9 mouse cellular contexts compared by ENCODE assay signal in the genomic region with DNA sequence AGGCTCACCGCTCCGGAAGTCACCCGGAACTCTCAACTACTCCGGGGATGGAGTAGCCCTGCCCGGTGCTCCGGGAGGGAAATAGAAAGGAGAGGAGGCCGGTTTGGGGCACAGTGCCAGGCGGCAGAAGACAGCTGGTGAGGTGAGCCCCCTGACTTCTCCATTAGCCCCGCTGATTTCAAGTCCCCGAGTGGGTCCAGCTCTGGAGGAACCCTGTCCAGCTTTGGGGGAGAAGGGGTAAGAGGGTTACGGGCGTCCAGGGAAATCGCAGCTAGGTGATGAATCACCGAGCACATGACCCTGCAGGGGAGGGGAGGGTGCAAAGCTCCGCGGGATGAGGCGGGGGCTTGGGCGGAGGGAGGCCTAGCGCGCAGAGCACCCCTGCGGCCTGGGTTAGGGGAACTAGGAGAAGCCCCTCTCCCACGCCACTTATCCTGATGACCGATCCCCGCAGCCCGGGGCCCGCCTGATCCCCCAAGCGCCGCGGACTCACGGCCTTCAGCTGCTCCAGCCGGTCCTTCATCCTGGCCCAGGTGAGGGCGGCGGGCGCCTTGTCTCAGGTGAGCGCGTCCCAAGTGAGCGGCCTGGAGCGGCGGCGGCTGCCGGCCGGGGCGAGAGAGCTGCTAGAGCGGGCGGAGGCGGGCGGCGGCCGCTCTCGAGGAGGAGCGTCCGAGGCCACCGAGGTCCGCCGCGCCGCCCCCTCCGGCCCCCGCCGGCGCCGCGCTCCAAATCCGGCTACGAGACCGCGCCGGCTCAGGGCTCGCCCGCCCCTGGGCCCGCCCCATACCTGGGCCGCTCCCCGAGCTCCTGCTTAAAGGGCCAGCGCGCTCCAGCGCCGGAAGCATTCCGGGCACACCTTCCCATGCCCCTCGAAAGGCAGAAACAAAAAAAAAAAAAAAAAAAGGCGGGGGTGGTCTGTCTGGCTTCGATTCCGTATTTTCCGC. TPM values are rescaled to one million over a fixed set of nuclear protein-coding genes. Genes with fewer than 3 reads are reported as not detected.
A peak's percentile ranks its signal among the peaks of the same experiment; 100 is the strongest.
DNase-seq lines count a peak whose midpoint lies in the region; ATAC-seq and TF ChIP-seq lines count a peak whose summit lies in the region.
"Had no signal": no experiment of that assay in that cellular context is flagged by ENCODE, and none has a peak within 500 bp of the region (broad histone marks: within the 10 kb centered on the region; RNA-seq: fewer than 3 reads in every experiment).

No protein-coding gene starts in this region.

- peak overlapping the region; percentile 57 for H3K4me2 ChIP-seq in hindbrain, embryonic 16.5 days (ENCODE audit: low read length)

- H3K4me3 ChIP-seq in hindbrain, embryonic 16.5 days (ENCODE audit: low read length), result peak overlapping the region; percentile 88
- H3K4me3 ChIP-seq in left cerebral cortex, adult 2 months, result peak overlapping the region; percentile 87

- peak overlapping the region; percentile 66; the same call in 1 of the 2 replicates for H3K27ac ChIP-seq in hindbrain, embryonic 16.5 days (ENCODE audit: low read depth, low read length)
- H3K27ac ChIP-seq in left cerebral cortex, adult 2 months, result peak overlapping the region; percentile 89

- WGBS in hindbrain, embryonic 16.5 days, result under 1% methylated on average over 69 of the region's 83 CpGs

- peak; percentile 85 for DNase-seq in adrenal gland, adult 2 months
- DNase-seq in cerebellum, postnatal 36 days, result peak; percentile 70 to 81
- DNase-seq in gastrocnemius, postnatal 10 days, result peak; percentile 45
- DNase-seq in left cerebral cortex, adult 2 months (ENCODE audit: extremely low spot score in 1 of 2, low spot score in 2 of 2), result peak; percentile 55 to 70
- DNase-seq in lung, postnatal 4 days, result peak; percentile 73 to 85
- DNase-seq in retina, postnatal 1 day, result peak; percentile 60

- no peaks in the 10 kb centered on the region for H3K27me3 ChIP-seq in hindbrain, embryonic 16.5 days (replicated peaks; ENCODE audit: control insufficient read depth, insufficient read depth, low read length)

- no peak for TF ChIP-seq CTCF in left cerebral cortex, adult 2 months (IDR thresholded peaks at IDR 0.05)

- peak overlapping the region; percentile 91 for H3K9ac ChIP-seq in hindbrain, embryonic 16.5 days (ENCODE audit: low read depth, low read length)

- no peaks in the 10 kb centered on the region for H3K36me3 ChIP-seq in hindbrain, embryonic 16.5 days (ENCODE audit: control insufficient read depth, insufficient read depth, low read length)

- no peaks in the 10 kb centered on the region for H3K9me3 ChIP-seq in hindbrain, embryonic 16.5 days (ENCODE audit: control insufficient read depth, low read length)

- peak; percentile 89 for ATAC-seq in hindbrain, embryonic 16.5 days
- ATAC-seq in inflammation-experienced regulatory T-cells, adult 6 months, result no peak

- intact Hi-C loops in left cerebral cortex, adult 2 months (cut with DNase I), result loop anchor here (1.0 to 5.0 kb wide), 3 partner anchors 42 to 194 kb away; partner anchors contain the start of gene Patl1

- peaks cover 11% of the 10 kb centered on the region for H3K4me1 ChIP-seq in hindbrain, embryonic 16.5 days (ENCODE audit: control insufficient read depth, insufficient read depth, low read depth, low read length)

RNA-seq across cellular contexts. Expression of gene Stx3, which starts 0.7 kb away (rescaled TPM):
- total RNA-seq in adrenal gland, adult 2 months (2021), result 1 to 10 TPM; 8.3 to 9.6 TPM
- polyA plus RNA-seq in adrenal gland, adult 2 months (2012; rRNA removed), result 9.1 and 9.5 TPM in 2 replicates
- 1 to 10 TPM; 2.0 to 2.4 TPM for total RNA-seq in gastrocnemius, postnatal 10 days (2021)
- polyA plus RNA-seq in hindbrain, embryonic 16.5 days (2015; fragmentation: Nextera tagmentation; extraction: Ambion mirVana), result 20.1 and 21.1 TPM in 2 replicates
- total RNA-seq in left cerebral cortex, adult 2 months (2021), result 10 to 100 TPM; 30.9 to 31.4 TPM
- 1 to 10 TPM; 2.1 to 3.3 (median 3.2) TPM for polyA plus RNA-seq in inflammation-experienced regulatory T-cells, adult 6 months (2017; shearing (Covaris generic))

RNA-seq across cellular contexts. Expression of gene Olfr1417, which starts 20.5 kb away (rescaled TPM):
- total RNA-seq in adrenal gland, adult 2 months (2021), result not detected
- not detected in 2 replicates for polyA plus RNA-seq in adrenal gland, adult 2 months (2012; rRNA removed)
- not detected for total RNA-seq in gastrocnemius, postnatal 10 days (2021)
- polyA plus RNA-seq in hindbrain, embryonic 16.5 days (2015; fragmentation: Nextera tagmentation; extraction: Ambion mirVana), result 0.11 and 0.33 TPM in 2 replicates
- total RNA-seq in left cerebral cortex, adult 2 months (2021), result not detected
- polyA plus RNA-seq in inflammation-experienced regulatory T-cells, adult 6 months (2017; shearing (Covaris generic)), result not detected
- total RNA-seq: left cerebral cortex, postnatal 10 days had no signal

RNA-seq across cellular contexts. Expression of gene Olfr1418, which starts 42.4 kb away (rescaled TPM):
- total RNA-seq in adrenal gland, adult 2 months (2021), result not detected
- not detected in 2 replicates for polyA plus RNA-seq in adrenal gland, adult 2 months (2012; rRNA removed)
- not detected for total RNA-seq in gastrocnemius, postnatal 10 days (2021)
- polyA plus RNA-seq in hindbrain, embryonic 16.5 days (2015; fragmentation: Nextera tagmentation; extraction: Ambion mirVana), result not detected in 2 replicates
- total RNA-seq in left cerebral cortex, adult 2 months (2021), result not detected
- not detected for polyA plus RNA-seq in inflammation-experienced regulatory T-cells, adult 6 months (2017; shearing (Covaris generic))
- total RNA-seq: left cerebral cortex, postnatal 10 days had no signal

RNA-seq across cellular contexts. Expression of gene Mrpl16, which starts 48.3 kb away (rescaled TPM):
- total RNA-seq in adrenal gland, adult 2 months (2021), result 10 to 100 TPM; 56.9 to 75.6 TPM
- polyA plus RNA-seq in adrenal gland, adult 2 months (2012; rRNA removed), result 9.5 and 10.6 TPM in 2 replicates
- 10 to 100 TPM; 37.4 to 46.0 TPM for total RNA-seq in gastrocnemius, postnatal 10 days (2021)
- 46.2 and 49.1 TPM in 2 replicates for polyA plus RNA-seq in hindbrain, embryonic 16.5 days (2015; fragmentation: Nextera tagmentation; extraction: Ambion mirVana)
- total RNA-seq in left cerebral cortex, adult 2 months (2021), result 10 to 100 TPM; 36.8 to 37.9 TPM
- polyA plus RNA-seq in inflammation-experienced regulatory T-cells, adult 6 months (2017; shearing (Covaris generic)), result 10 to 100 TPM; 34.9 to 46.7 (median 44.9) TPM

RNA-seq across cellular contexts. Expression of gene Olfr1419, which starts 56.4 kb away (rescaled TPM):
- total RNA-seq in adrenal gland, adult 2 months (2021), result not detected
- not detected in 2 replicates for polyA plus RNA-seq in adrenal gland, adult 2 months (2012; rRNA removed)
- total RNA-seq in gastrocnemius, postnatal 10 days (2021), result not detected
- not detected in 2 replicates for polyA plus RNA-seq in hindbrain, embryonic 16.5 days (2015; fragmentation: Nextera tagmentation; extraction: Ambion mirVana)
- total RNA-seq in left cerebral cortex, adult 2 months (2021), result not detected
- not detected for polyA plus RNA-seq in inflammation-experienced regulatory T-cells, adult 6 months (2017; shearing (Covaris generic))
- total RNA-seq: left cerebral cortex, postnatal 10 days had no signal
